Mouse (Mus musculus): Measurements from ENCODE around the gene Rpl9-ps6. TPM values are rescaled to one million over a fixed set of nuclear protein-coding genes. Genes with fewer than 3 reads are reported as not detected.
A peak's percentile ranks its signal among the peaks of the same experiment; 100 is the strongest.

Gene Rpl9-ps6
- total RNA-seq (2021) = 10 to 100 TPM; 57.3 to 98.9 TPM
- long read RNA-seq, experiment 1, transcript Rpl9-ps6-201 (1 exons, 714 nt) = major isoform, 6 of 6 reads
- long read RNA-seq, experiment 1, partial matches to known transcripts = 0 of 6 reads
- long read RNA-seq, experiment 1, other reads (novel, unspliced or antisense) = 0 of 6 reads
- long read RNA-seq, experiment 2, transcript Rpl9-ps6-201 (1 exons, 714 nt) = major isoform, 29 of 29 reads
- long read RNA-seq, experiment 2, partial matches to known transcripts = 0 of 29 reads
- long read RNA-seq, experiment 2, other reads (novel, unspliced or antisense) = 0 of 29 reads

DNA sequence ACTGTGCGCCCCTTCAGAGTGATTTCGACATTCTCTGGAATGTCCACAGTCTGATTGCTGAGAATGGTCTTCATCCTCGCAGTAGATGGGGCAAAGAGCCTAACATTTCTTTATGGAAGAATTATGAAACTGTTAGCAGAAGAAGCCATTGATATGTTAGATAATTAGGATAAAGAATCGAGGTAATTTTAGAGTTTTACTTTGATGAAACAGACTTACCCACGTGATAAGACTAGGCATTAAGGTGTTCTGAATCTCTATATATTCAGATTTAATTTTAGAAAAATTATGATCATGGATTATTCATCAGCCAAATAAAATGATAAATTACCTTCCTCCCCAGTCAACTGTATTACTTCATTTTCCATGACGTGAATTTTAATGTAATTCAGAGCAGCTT lies at the start of gene Rpl9-ps6:
Gene Rpl9-ps6, minus strand, starts transcription at position 101 of the 400 bp plus-strand sequence.
- no peak for DNase-seq (ENCODE audit: low spot score in 2 of 2)

DNA sequence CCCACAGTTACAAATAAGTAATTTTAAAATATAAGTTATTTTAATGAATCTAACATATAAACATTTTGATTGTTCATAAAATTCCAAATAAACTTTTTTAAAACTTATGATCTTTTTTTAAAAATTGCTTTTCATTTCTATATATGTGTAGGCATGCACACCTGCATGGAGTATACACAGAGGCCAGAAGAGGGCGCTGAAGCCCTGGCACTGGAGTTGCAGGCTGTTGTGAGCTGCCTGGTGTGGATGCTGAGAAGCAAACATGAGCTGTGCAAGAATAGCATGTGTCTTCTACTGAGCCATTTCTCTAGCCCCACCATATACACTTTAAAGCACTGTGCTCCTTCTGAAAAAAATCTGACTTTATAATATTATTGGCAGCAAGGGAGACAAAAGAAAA lies 46.1 kb upstream of the Rpl9-ps6 start:
- DNase-seq (ENCODE audit: low spot score in 2 of 2) = no peak

GRCm38 (mm10) chr19:32510962-32511361 lies 44.6 kb upstream of the Rpl9-ps6 start:
- DNase-seq (ENCODE audit: low spot score in 2 of 2) = no peak

DNA sequence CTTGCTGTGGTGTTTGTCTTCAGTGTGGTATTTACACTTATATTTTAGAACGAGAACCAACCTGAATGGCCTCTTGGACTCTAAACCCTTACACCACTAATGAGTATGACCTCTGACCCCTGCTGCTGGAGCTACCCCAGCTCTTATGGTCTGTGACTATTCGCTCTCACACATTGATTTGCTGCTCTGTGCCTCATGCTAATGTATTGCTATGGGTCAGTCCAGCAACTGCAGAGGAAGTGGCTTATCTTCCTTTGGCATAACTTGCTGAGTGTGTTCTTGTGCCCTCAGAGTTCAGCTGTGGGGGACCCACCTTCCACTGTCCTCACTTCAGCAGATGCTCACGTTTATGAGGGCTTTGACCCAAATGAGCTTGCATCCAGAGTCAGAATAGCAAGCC lies 43.9 kb upstream of the Rpl9-ps6 start:
- DNase-seq (ENCODE audit: low spot score in 2 of 2) = no peak

DNA sequence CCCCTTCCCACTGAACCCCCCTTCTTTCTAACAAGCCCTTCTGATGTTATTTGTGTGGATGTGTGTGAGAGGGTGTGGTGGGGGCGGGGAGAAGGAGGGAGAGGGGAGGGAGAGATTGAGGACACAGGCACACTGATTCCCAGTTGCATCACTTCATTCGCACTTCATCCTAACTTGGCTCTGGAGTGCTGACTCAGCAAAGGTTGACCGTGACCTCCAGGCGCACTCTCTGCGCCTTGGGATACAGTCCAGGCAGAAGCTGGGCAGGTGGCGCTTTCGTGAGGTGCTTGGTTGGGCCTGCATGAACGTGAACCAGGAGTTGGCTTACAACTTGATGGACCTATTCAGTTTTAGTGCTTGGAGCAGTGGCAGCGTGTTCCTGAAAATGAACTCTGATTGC lies 41.1 kb upstream of the Rpl9-ps6 start:
- no peak for DNase-seq (ENCODE audit: low spot score in 2 of 2)

GRCm38 (mm10) chr19:32507100-32507499 lies 40.7 kb upstream of the Rpl9-ps6 start:
- no peak for DNase-seq (ENCODE audit: low spot score in 2 of 2)

- DNase-seq (ENCODE audit: low spot score in 2 of 2) = no peak
Observed at GRCm38 (mm10) chr19:32506514-32506913, 40.1 kb upstream of the Rpl9-ps6 start.

- DNase-seq (ENCODE audit: low spot score in 2 of 2) = no peak
Observed at GRCm38 (mm10) chr19:32506081-32506480, 39.7 kb upstream of the Rpl9-ps6 start.

GRCm38 (mm10) chr19:32501414-32501813 lies 35.0 kb upstream of the Rpl9-ps6 start:
- no peak for DNase-seq (ENCODE audit: low spot score in 2 of 2)

GRCm38 (mm10) chr19:32498002-32498401 lies 31.6 kb upstream of the Rpl9-ps6 start:
- DNase-seq (ENCODE audit: low spot score in 2 of 2) = no peak

- DNase-seq (ENCODE audit: low spot score in 2 of 2) = no peak
Observed at GRCm38 (mm10) chr19:32497411-32497810, 31.0 kb upstream of the Rpl9-ps6 start.

DNA sequence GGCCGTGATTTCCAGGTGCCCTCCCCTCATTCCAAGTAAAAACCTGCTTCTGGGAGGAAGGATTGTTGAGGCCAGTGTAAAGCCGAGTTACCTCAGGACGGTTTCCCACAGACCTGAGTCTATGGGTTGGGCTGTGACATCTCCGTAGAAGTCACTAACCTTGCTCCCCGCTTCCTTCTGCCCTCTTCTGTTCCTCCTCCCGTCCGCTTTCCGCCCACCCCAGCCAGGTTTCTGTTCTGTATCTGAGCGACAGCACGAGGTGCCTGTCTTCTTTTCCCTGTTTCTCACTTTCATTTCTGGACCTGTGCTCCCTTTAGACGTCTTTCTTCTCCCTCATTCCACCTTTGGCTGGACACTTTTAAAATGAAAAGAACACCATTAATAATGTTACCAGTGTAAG lies 28.7 kb upstream of the Rpl9-ps6 start:
- no peak for DNase-seq (ENCODE audit: low spot score in 2 of 2)

- no peak for DNase-seq (ENCODE audit: low spot score in 2 of 2)
Observed at GRCm38 (mm10) chr19:32494611-32495010, 28.2 kb upstream of the Rpl9-ps6 start.

DNA sequence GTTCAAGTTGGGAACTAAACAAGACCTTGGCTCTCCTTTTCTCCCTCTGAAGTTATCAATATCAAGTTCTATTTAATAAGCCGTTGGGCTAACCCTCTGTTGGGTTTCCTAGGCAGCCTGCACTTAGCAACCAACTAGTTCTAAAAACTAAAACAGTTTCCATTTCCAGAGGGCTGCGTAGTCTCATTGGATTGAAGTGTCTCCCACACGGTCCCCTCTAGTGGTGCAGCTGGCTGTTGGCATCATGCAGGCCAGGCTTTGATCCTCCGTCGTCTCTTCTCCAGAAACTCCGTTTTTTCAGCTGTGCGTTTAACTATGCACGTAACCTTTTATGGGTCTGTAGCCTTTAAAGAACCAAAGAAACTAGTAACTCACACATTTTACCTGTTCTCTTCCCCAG lies 27.1 kb upstream of the Rpl9-ps6 start:
- DNase-seq (ENCODE audit: low spot score in 2 of 2) = no peak

DNA sequence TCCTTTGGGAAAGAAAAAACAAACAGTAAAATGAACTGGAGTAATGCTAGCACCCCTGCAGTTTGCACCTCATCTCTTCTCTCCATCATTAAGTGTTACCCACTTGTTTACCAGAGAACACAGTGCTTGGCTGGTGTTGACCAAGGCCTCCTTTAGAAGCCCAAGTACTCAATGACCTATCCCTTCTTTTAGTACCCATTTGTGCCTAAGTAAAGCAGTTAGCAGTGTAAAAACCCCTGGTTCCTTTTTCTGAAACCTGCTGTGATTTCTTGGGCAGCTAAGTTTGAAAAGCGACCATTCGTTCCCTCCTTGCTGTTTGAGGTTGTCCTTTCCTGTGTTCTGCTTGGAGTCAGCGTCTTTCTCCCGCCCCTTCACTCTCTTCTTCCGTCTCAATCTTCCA lies 26.6 kb upstream of the Rpl9-ps6 start:
- DNase-seq (ENCODE audit: low spot score in 2 of 2) = no peak

- no peak for DNase-seq (ENCODE audit: low spot score in 2 of 2)
Observed at GRCm38 (mm10) chr19:32492339-32492738, 26.0 kb upstream of the Rpl9-ps6 start.

DNA sequence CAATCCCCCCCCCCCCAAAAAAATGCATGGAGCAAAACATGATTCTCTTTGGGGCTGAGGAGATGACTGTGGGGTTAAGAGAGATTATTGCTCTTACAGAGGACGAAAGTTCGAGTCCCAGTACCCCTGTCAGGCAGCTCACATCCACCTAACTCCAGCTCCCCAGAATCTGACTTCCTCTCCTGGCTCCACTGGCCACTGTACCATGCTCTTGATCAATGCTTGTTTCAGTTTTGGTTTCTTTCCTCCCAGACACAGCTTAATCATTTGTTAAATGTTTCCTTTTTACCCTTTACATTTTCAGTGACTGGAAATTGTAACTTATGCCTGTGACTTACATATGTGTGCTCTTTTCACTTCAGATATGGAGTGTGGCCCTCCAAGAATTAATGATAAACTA lies 24.6 kb upstream of the Rpl9-ps6 start:
- no peak for DNase-seq (ENCODE audit: low spot score in 2 of 2)

- no peak for DNase-seq (ENCODE audit: low spot score in 2 of 2)
Observed at GRCm38 (mm10) chr19:32489166-32489895, 23.0 kb upstream of the Rpl9-ps6 start.

DNA sequence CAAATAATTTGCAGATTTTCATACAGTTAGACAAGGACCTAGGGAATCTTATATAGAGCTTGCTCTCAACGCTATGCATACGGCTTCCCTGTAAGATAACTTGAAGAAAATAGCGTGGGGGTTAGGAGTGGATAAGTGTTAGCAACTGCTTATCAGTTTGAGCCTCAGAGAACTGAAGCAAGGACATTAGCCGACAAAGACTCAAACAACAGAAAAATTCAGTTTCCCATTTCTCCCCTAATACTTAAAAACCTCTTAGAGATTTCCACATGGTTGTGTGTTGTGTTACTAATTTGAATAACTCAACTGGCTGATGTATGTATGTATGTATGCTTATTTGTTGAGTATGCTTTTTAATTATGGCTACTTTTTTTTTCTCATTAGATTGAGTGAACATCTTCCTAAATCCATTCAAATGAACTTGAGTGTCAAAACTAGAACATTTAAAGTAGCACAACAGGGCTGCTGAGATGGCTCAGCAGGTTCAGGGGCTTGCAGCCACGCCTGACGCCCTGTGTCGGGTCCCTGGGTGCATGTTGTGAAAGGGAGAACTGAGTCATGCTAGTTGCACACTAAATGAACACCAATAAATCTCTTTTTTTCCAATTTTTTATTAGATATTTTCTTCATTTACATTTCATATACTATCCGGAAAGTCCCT lies 21.3 kb upstream of the Rpl9-ps6 start:
- no peak for DNase-seq (ENCODE audit: low spot score in 2 of 2)

- peak; percentile 53 to 57 for DNase-seq (ENCODE audit: low spot score in 2 of 2)
Observed at GRCm38 (mm10) chr19:32486106-32486724, 19.8 kb upstream of the Rpl9-ps6 start.

DNA sequence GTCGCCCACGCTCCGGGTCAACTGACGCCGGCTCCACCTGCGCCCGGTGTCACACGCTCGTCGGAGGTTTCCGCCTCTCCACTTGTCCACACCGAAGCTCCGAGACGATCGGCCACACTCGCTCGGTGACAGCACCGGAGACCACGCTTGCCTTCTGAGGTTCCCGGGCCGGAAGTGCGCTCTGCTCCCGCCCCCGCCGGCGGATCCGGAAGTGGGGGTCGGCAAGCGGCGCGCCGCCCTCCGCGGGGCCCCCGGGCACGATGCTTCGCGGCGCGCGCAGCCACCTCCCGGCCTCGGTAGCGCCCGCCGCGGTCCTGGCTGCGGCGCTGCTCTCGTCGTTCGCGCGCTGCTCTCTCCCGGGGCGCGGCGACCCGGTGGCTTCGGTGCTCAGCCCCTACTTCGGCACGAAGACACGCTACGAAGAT lies 19.3 kb upstream of the Rpl9-ps6 start, which contains the start of gene Minpp1:
Gene Minpp1, plus strand, starts transcription at position 89 of the 425 bp plus-strand sequence.
- peak; percentile 81 to 83 for DNase-seq (ENCODE audit: low spot score in 2 of 2)
